Mouse (Mus musculus) hindbrain, embryonic 14.5 days (tissue): Measurements from ENCODE around the gene Evx1. TPM values are rescaled to one million over a fixed set of nuclear protein-coding genes. Genes with fewer than 3 reads are reported as not detected.

Experiments
- ATAC-seq: fragments of 200-750 bp; cut with Nextera tagmentation; 2 replicates; pipeline ENCODE4 v1.8.0; 2017; ENCODE audit warnings: moderate number of reproducible peaks, mild to moderate bottlenecking, moderate TSS enrichment, moderate library complexity; ENCODE audit not compliant: low FRiP score
- DNase-seq: peaks from one replicate; pipeline ENCODE4 v3.0.0-alpha.2; 2015; ENCODE audit warnings: low spot score
- H3K27ac ChIP-seq: fragments of 300-500 bp; sonication (generic); 2 replicates; pipeline ENCODE4 v1.5.1; 2014; ENCODE audit warnings: mild to moderate bottlenecking, moderate library complexity
- H3K27me3 ChIP-seq: fragments of 300-500 bp; sonication (generic); 2 replicates; pipeline ENCODE4 v1.6.1; 2014; ENCODE audit warnings: mild to moderate bottlenecking, low read length, mixed read lengths; ENCODE audit not compliant: control insufficient read depth, insufficient read depth
- H3K36me3 ChIP-seq: fragments of 300-500 bp; sonication (generic); replicated peaks from 2 replicates; pipeline ENCODE4 v1.6.1; 2014; ENCODE audit not compliant: control insufficient read depth, insufficient read depth
- H3K4me1 ChIP-seq: fragments of 300-500 bp; sonication (generic); replicated peaks from 2 replicates; pipeline ENCODE4 v1.6.1; 2014; ENCODE audit warnings: antibody characterized with exemption, low read length, mixed read lengths; ENCODE audit not compliant: control insufficient read depth, insufficient read depth
- H3K4me2 ChIP-seq: fragments of 300-500 bp; sonication (generic); replicated peaks from 2 replicates; pipeline ENCODE4 v1.6.1; 2014; ENCODE audit warnings: mild to moderate bottlenecking, moderate library complexity
- H3K4me3 ChIP-seq: fragments of 300-500 bp; sonication (generic); replicated peaks from 2 replicates; pipeline ENCODE4 v1.5.1; 2014; ENCODE audit warnings: mild to moderate bottlenecking, low read length
- H3K9ac ChIP-seq: fragments of 300-500 bp; sonication (generic); 2 replicates; pipeline ENCODE4 v1.6.1; 2014
- H3K9me3 ChIP-seq: fragments of 300-500 bp; sonication (generic); 2 replicates; pipeline ENCODE4 v1.6.1; 2016; ENCODE audit warnings: low read length; ENCODE audit not compliant: control insufficient read depth
- WGBS: fragments of 180-500 bp; shearing (Covaris S2); extraction: QIAGEN DNeasy Blood & Tissue Kit; methylation state at CpG from one replicate; pipeline ENCODE4 v1.1.7; 2014; 5-methylcytosine and 5-hydroxymethylcytosine counted together
- polyA plus RNA-seq: library from polyadenylated mRNA; unstranded; fragments of >200 nt; fragmentation: Nextera tagmentation; extraction: Ambion mirVana; gene quantifications from 2 replicates; pipeline ENCODE4 v1.2.1, GENCODE M21; 2014

The Evx1 gene
- polyA plus RNA-seq, 1 experiment from 2014 or later: 4.1 TPM

- no peak for DNase-seq
- H3K27ac ChIP-seq: no peak overlapping the region
- ATAC-seq: no peak
- H3K9me3 ChIP-seq: no peaks in the 10 kb centered on the region
- no peak overlapping the region for H3K9ac ChIP-seq
- peak overlapping the region; percentile 11 for H3K4me3 ChIP-seq
- H3K4me1 ChIP-seq: 0 out of 2 replicates have a peak, but pooled peaks cover 4% of the 10 kb centered on the region
- 5% methylated on average over 10 of the region's 10 CpGs for WGBS
- H3K27me3 ChIP-seq: peaks cover 96% of the 10 kb centered on the region
- no peaks in the 10 kb centered on the region for H3K36me3 ChIP-seq
- peak overlapping the region; percentile 31 for H3K4me2 ChIP-seq
Observed at GRCm38 (mm10) chr6:52309766-52310165, 3.5 kb upstream of the Evx1 start.

GRCm38 (mm10) chr6:52310366-52310765 lies 2.9 kb upstream of the Evx1 start:
- Histone ChIP-seq H3K4me2 (peak overlapping the region; percentile 31), H3K36me3 (no peaks in the 10 kb centered on the region), H3K9ac (no peak overlapping the region), H3K27me3 (peaks cover 97% of the 10 kb centered on the region), H3K27ac (no peak overlapping the region), H3K4me3 (peak overlapping the region; percentile 11), H3K4me1 (0 out of 2 replicates have a peak, but pooled peaks cover 4% of the 10 kb centered on the region), H3K9me3 (no peaks in the 10 kb centered on the region)
- WGBS: 1% methylated on average over 24 of the region's 24 CpGs
- DNase-seq: no peak
- no peak for ATAC-seq

- under 1% methylated on average over 6 of the region's 6 CpGs for WGBS
- no peaks in the 10 kb centered on the region for H3K36me3 ChIP-seq
- H3K27ac ChIP-seq: no peak overlapping the region
- H3K4me3 ChIP-seq: peak overlapping the region; percentile 25
- H3K27me3 ChIP-seq: peaks cover 95% of the 10 kb centered on the region
- H3K4me1 ChIP-seq: 0 out of 2 replicates have a peak, but pooled peaks cover 3% of the 10 kb centered on the region
- DNase-seq (no peak), ATAC-seq (no peak)
- H3K4me2 ChIP-seq: peak overlapping the region; percentile 31
- no peak overlapping the region for H3K9ac ChIP-seq
- H3K9me3 ChIP-seq: no peaks in the 10 kb centered on the region
Observed at GRCm38 (mm10) chr6:52311661-52312557, 1.4 kb upstream of the Evx1 start.

GRCm38 (mm10) chr6:52312558-52312915 lies 761 bp upstream of the Evx1 start:
- Histone ChIP-seq H3K36me3 (no peaks in the 10 kb centered on the region), H3K4me1 (0 out of 2 replicates have a peak, but pooled peaks cover 3% of the 10 kb centered on the region), H3K27me3 (peaks cover 95% of the 10 kb centered on the region), H3K27ac (0 out of 2 replicates have a peak overlapping the region, but pooled peaks have one; percentile 58), H3K4me2 (peak overlapping the region; percentile 31), H3K9me3 (no peaks in the 10 kb centered on the region), H3K9ac (peak overlapping the region; percentile 20; the same call in 1 of the 2 replicates), H3K4me3 (peak overlapping the region; percentile 25)
- ATAC-seq (no peak), DNase-seq (no peak)
- under 1% methylated on average over 8 of the region's 8 CpGs for WGBS

- WGBS: under 1% methylated on average over 27 of the region's 27 CpGs
- DNase-seq (no peak), ATAC-seq (no peak)
- Histone ChIP-seq H3K9me3 (no peaks in the 10 kb centered on the region), H3K9ac (peak overlapping the region; percentile 43; the same call in 1 of the 2 replicates), H3K4me2 (peak overlapping the region; percentile 45; the same call in 1 of the 2 replicates), H3K27ac (peak overlapping the region; percentile 61), H3K36me3 (no peaks in the 10 kb centered on the region), H3K4me1 (0 out of 2 replicates have a peak, but pooled peaks cover 3% of the 10 kb centered on the region), H3K27me3 (peaks cover 95% of the 10 kb centered on the region), H3K4me3 (peak overlapping the region; percentile 25)
Observed at GRCm38 (mm10) chr6:52314304-52315100, 1.2 kb downstream of the Evx1 start.

DNA sequence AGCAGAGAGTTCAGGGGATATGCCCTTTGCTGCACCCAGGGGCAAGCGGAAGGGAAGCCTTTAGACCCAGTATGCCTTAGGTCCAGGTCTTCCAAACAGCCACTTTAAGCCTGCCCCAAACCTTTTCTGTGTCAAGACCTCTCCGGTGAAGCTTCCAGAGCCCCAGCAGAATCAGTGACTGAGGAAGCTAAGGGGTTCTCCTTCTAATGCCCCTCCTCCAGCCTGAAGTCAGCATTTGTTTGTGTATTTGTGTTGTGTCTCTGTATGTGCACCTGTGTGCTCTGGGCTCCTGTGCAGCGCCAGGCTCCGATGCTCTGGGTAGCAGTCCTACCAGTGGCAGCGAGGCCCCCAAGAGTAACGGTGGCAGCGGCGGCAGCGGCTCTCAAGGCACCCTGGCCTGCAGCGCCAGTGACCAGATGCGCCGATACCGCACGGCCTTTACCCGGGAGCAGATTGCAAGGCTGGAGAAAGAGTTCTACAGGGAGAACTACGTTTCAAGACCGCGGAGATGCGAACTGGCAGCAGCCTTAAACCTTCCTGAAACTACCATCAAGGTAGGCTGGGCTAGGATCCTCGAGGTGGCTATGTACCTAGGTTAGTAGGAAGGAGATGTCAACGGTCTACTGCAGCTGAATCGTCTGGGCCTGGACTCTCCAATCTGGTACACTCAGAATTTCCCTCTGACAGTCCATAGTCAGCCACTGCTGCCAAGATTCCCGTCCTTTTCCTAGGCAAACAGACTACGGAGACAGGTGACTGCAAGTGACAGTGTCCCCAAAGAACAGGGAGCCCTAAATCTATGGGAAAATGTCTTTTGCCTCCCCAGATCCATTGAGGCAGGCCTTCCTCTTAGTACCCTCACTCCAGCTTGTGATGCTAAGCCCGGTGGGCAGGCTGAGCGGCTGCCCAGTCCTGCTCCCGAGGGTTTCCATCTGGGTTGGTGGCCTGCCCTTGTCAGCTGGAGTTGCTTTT lies 2.4 kb downstream of the Evx1 start:
- 2% methylated on average over 27 of the region's 27 CpGs for WGBS
- ATAC-seq (no peak), DNase-seq (no peak)
- 0 out of 2 replicates have a peak, but pooled peaks cover 3% of the 10 kb centered on the region for H3K4me1 ChIP-seq
- peak overlapping the region; percentile 45 for H3K4me2 ChIP-seq
- H3K27ac ChIP-seq: peak overlapping the region; percentile 61
- no peaks in the 10 kb centered on the region for H3K36me3 ChIP-seq
- H3K9me3 ChIP-seq: no peaks in the 10 kb centered on the region
- H3K9ac ChIP-seq: 0 out of 2 replicates have a peak overlapping the region, but pooled peaks have one; percentile 31
- peak overlapping the region; percentile 25 for H3K4me3 ChIP-seq
- peaks cover 96% of the 10 kb centered on the region for H3K27me3 ChIP-seq

- Histone ChIP-seq H3K27me3 (peaks cover 97% of the 10 kb centered on the region), H3K27ac (peak overlapping the region; percentile 61), H3K4me1 (0 out of 2 replicates have a peak, but pooled peaks cover 3% of the 10 kb centered on the region), H3K4me3 (peak overlapping the region; percentile 25), H3K9ac (peak overlapping the region; percentile 32; the same call in 1 of the 2 replicates), H3K36me3 (no peaks in the 10 kb centered on the region), H3K9me3 (no peaks in the 10 kb centered on the region), H3K4me2 (peak overlapping the region; percentile 45)
- 1% methylated on average over 56 of the region's 81 CpGs for WGBS
- DNase-seq (no peak), ATAC-seq (no peak)
Observed at GRCm38 (mm10) chr6:52316413-52317184, 3.3 kb downstream of the Evx1 start.
